In genomic region chr19:34650997-34651396, GRCm38 (mm10) we compare ENCODE assay signal across 25 mouse cellular contexts. TPM values are rescaled to one million over a fixed set of nuclear protein-coding genes. Genes with fewer than 3 reads are reported as not detected.
DNase-seq lines count a peak whose midpoint lies in the region; ATAC-seq and TF ChIP-seq lines count a peak whose summit lies in the region.
"Had no signal": no experiment of that assay in that cellular context is flagged by ENCODE, and none has a peak within 500 bp of the region (broad histone marks: within the 10 kb centered on the region; RNA-seq: fewer than 3 reads in every experiment).

No protein-coding gene starts in this region.

- no peak for TF ChIP-seq EP300 in liver, postnatal 0 days (IDR thresholded peaks at IDR 0.05; ENCODE audit: low read depth)

- H3K9ac ChIP-seq in liver, embryonic 12.5 days, result no peak overlapping the region
- H3K9ac ChIP-seq in liver, postnatal 0 days (replicated peaks), result no peak overlapping the region
- H3K9ac ChIP-seq: embryonic facial prominence, embryonic 13.5 days; forebrain, postnatal 0 days; hindbrain, embryonic 15.5 days had no signal

- no peak overlapping the region for H3K4me2 ChIP-seq in liver, embryonic 12.5 days
- H3K4me2 ChIP-seq in liver, postnatal 0 days (ENCODE audit: low read depth, low read length), result no peak overlapping the region
- H3K4me2 ChIP-seq: embryonic facial prominence, embryonic 13.5 days; hindbrain, embryonic 15.5 days had no signal

- no peak for DNase-seq in liver, postnatal 0 days
- no peak for DNase-seq in layer of hippocampus, postnatal 36 days
- DNase-seq: adrenal gland, adult 2 months; adrenal gland, postnatal 14 days; cerebellum, adult 11-12 months; cerebellum, adult 8-10 months; cerebellum, postnatal 10 days; cerebellum, postnatal 36 days; embryo, embryonic 11 days; forebrain, postnatal 0 days; gastrocnemius, adult 2 months; gastrocnemius, postnatal 14 days; heart, adult 2 months had no signal

- no peak overlapping the region for H3K4me3 ChIP-seq in liver, embryonic 12.5 days
- H3K4me3 ChIP-seq in liver, postnatal 0 days (ENCODE audit: low read depth, low read length), result no peak overlapping the region
- peak overlapping the region; percentile 51 for H3K4me3 ChIP-seq in megakaryocyte, embryonic 14.5 days (replicated peaks)
- H3K4me3 ChIP-seq: embryonic facial prominence, embryonic 10.5 days; embryonic facial prominence, embryonic 13.5 days; gastrocnemius, adult 2 months; heart, adult 2 months; heart, embryonic 10.5 days; hindbrain, embryonic 10.5 days; hindbrain, embryonic 15.5 days had no signal

- H3K27ac ChIP-seq in liver, embryonic 12.5 days, result no peak overlapping the region
- no peak overlapping the region for H3K27ac ChIP-seq in liver, postnatal 0 days (ENCODE audit: low read depth)
- H3K27ac ChIP-seq: embryonic facial prominence, embryonic 10.5 days; embryonic facial prominence, embryonic 13.5 days; gastrocnemius, adult 2 months; heart, adult 2 months; heart, embryonic 10.5 days; hindbrain, embryonic 10.5 days; hindbrain, embryonic 15.5 days had no signal

- H3K9me3 ChIP-seq in liver, embryonic 12.5 days (replicated peaks), result no peaks in the 10 kb centered on the region
- H3K9me3 ChIP-seq in liver, postnatal 0 days (ENCODE audit: low read length), result no peaks in the 10 kb centered on the region
- no peaks in the 10 kb centered on the region for H3K9me3 ChIP-seq in megakaryocyte, embryonic 14.5 days
- H3K9me3 ChIP-seq: embryonic facial prominence, embryonic 10.5 days; embryonic facial prominence, embryonic 13.5 days; heart, embryonic 10.5 days; hindbrain, embryonic 10.5 days; hindbrain, embryonic 15.5 days had no signal

- 58% methylated on average over 6 of the region's 6 CpGs for WGBS in liver, embryonic 12.5 days (ENCODE audit: insufficient replicate concordance)
- 66% methylated on average over 6 of the region's 6 CpGs for WGBS in liver, postnatal 0 days (ENCODE audit: insufficient replicate concordance)

- H3K36me3 ChIP-seq in liver, embryonic 12.5 days, result no peaks in the 10 kb centered on the region
- H3K36me3 ChIP-seq in liver, postnatal 0 days (replicated peaks; ENCODE audit: insufficient read depth, low read length), result no peaks in the 10 kb centered on the region
- H3K36me3 ChIP-seq in megakaryocyte, embryonic 14.5 days (replicated peaks; ENCODE audit: low read length), result peaks cover 18% of the 10 kb centered on the region
- H3K36me3 ChIP-seq: embryonic facial prominence, embryonic 10.5 days; embryonic facial prominence, embryonic 13.5 days; heart, embryonic 10.5 days; hindbrain, embryonic 10.5 days; hindbrain, embryonic 15.5 days had no signal

- no peak for TF ChIP-seq CTCF in liver, postnatal 0 days (IDR thresholded peaks at IDR 0.05; ENCODE audit: low read depth)

- H3K4me1 ChIP-seq in liver, embryonic 12.5 days, result peaks cover 26% of the 10 kb centered on the region
- H3K4me1 ChIP-seq in liver, postnatal 0 days (ENCODE audit: insufficient read depth), result peaks cover 8% of the 10 kb centered on the region
- peaks cover 55% of the 10 kb centered on the region for H3K4me1 ChIP-seq in megakaryocyte, embryonic 14.5 days
- H3K4me1 ChIP-seq: embryonic facial prominence, embryonic 10.5 days; embryonic facial prominence, embryonic 13.5 days; hindbrain, embryonic 10.5 days; hindbrain, embryonic 15.5 days had no signal

- ATAC-seq in liver, embryonic 12.5 days, result peak; percentile 57
- ATAC-seq in liver, postnatal 0 days, result no peak
- ATAC-seq in megakaryocyte, adult 5-6 weeks (ENCODE audit: poor library complexity, severe bottlenecking), result no peak
- peak; percentile 39; the same call in 1 of the 2 replicates for ATAC-seq in megakaryocyte progenitor cell, adult 5-6 weeks (replicated peaks; ENCODE audit: poor library complexity)
- ATAC-seq: forebrain, embryonic 14.5 days; forebrain, postnatal 0 days had no signal

- no peaks in the 10 kb centered on the region for H3K27me3 ChIP-seq in liver, embryonic 12.5 days (replicated peaks)
- no peaks in the 10 kb centered on the region for H3K27me3 ChIP-seq in liver, postnatal 0 days (ENCODE audit: insufficient read depth, low read length)
- H3K27me3 ChIP-seq in megakaryocyte, embryonic 14.5 days (replicated peaks), result no peaks in the 10 kb centered on the region
- H3K27me3 ChIP-seq: embryonic facial prominence, embryonic 13.5 days; hindbrain, embryonic 15.5 days had no signal

RNA-seq across cellular contexts. Expression of gene Ifit1, which starts 10.3 kb away (rescaled TPM):
- 0.26 and 0.51 TPM in 2 replicates for polyA plus RNA-seq in liver, embryonic 12.5 days (2016; fragmentation: Nextera tagmentation; extraction: Ambion mirVana)
- polyA plus RNA-seq in liver, postnatal 0 days (2015; fragmentation: Nextera tagmentation; extraction: Ambion mirVana), result 6.6 and 8.4 TPM in 2 replicates
- polyA plus RNA-seq in megakaryocyte, embryonic 14.5 days (2012; ENCODE audit: insufficient read depth, low replicate concordance), result 1.2 TPM in 1 of 2 replicates, not detected in the other
- 7.5 and 13.0 TPM in 2 replicates for total RNA-seq in megakaryocyte, adult 5-6 weeks (2015)
- total RNA-seq in megakaryocyte, adult 5-6 weeks (2017), result 8.7 and 10.6 TPM in 2 replicates
- total RNA-seq in megakaryocyte progenitor cell, adult 5-6 weeks (2015), result 1.5 and 2.1 TPM in 2 replicates
- 1.0 and 1.1 TPM in 2 replicates for total RNA-seq in megakaryocyte progenitor cell, adult 5-6 weeks (2017)
- total RNA-seq in layer of hippocampus, postnatal 36 days (2021), result under 1 TPM; 0.38 to 0.80 TPM

RNA-seq across cellular contexts. Expression of gene Ifit1bl2, which starts 10.5 kb away (rescaled TPM):
- not detected in 2 replicates for polyA plus RNA-seq in liver, embryonic 12.5 days (2016; fragmentation: Nextera tagmentation; extraction: Ambion mirVana)
- polyA plus RNA-seq in liver, postnatal 0 days (2015; fragmentation: Nextera tagmentation; extraction: Ambion mirVana), result 0.12 and 0.15 TPM in 2 replicates
- polyA plus RNA-seq in megakaryocyte, embryonic 14.5 days (2012; ENCODE audit: insufficient read depth, low replicate concordance), result 0.30 TPM in 1 of 2 replicates, not detected in the other
- total RNA-seq in megakaryocyte, adult 5-6 weeks (2015), result 3.8 and 4.2 TPM in 2 replicates
- 6.7 and 8.1 TPM in 2 replicates for total RNA-seq in megakaryocyte, adult 5-6 weeks (2017)
- not detected in 2 replicates for total RNA-seq in megakaryocyte progenitor cell, adult 5-6 weeks (2015)
- total RNA-seq in megakaryocyte progenitor cell, adult 5-6 weeks (2017), result 0.27 and 0.83 TPM in 2 replicates
- under 1 TPM; 0.40 to 0.46 TPM for total RNA-seq in layer of hippocampus, postnatal 36 days (2021)
- total RNA-seq: MEL had no signal
- polyA plus RNA-seq: C2C12 had no signal

RNA-seq across cellular contexts. Expression of gene Ifit3b, which starts 43.2 kb away (rescaled TPM):
- polyA plus RNA-seq in liver, embryonic 12.5 days (2016; fragmentation: Nextera tagmentation; extraction: Ambion mirVana), result 0.14 TPM in 1 of 2 replicates, not detected in the other
- polyA plus RNA-seq in liver, postnatal 0 days (2015; fragmentation: Nextera tagmentation; extraction: Ambion mirVana), result 2.2 and 2.7 TPM in 2 replicates
- 1.2 TPM in 1 of 2 replicates, not detected in the other for polyA plus RNA-seq in megakaryocyte, embryonic 14.5 days (2012; ENCODE audit: insufficient read depth, low replicate concordance)
- 4.7 and 5.1 TPM in 2 replicates for total RNA-seq in megakaryocyte, adult 5-6 weeks (2015)
- total RNA-seq in megakaryocyte, adult 5-6 weeks (2017), result 4.2 and 5.1 TPM in 2 replicates
- total RNA-seq in megakaryocyte progenitor cell, adult 5-6 weeks (2015), result not detected in 2 replicates
- total RNA-seq in megakaryocyte progenitor cell, adult 5-6 weeks (2017), result 0.27 TPM in 1 of 2 replicates, not detected in the other
- total RNA-seq in layer of hippocampus, postnatal 36 days (2021), result 1 to 10 TPM; 1.1 to 1.4 TPM
- total RNA-seq: MEL had no signal
- polyA plus RNA-seq: C2C12; embryonic facial prominence, embryonic 10.5 days; embryonic facial prominence, embryonic 13.5 days; forebrain, embryonic 14.5 days; heart, embryonic 10.5 days; hindbrain, embryonic 10.5 days had no signal

RNA-seq across cellular contexts. Expression of gene Ifit1bl1, which starts 49.2 kb away (rescaled TPM):
- 0.07 and 0.08 TPM in 2 replicates for polyA plus RNA-seq in liver, embryonic 12.5 days (2016; fragmentation: Nextera tagmentation; extraction: Ambion mirVana)
- polyA plus RNA-seq in liver, postnatal 0 days (2015; fragmentation: Nextera tagmentation; extraction: Ambion mirVana), result 0.75 TPM in 2 replicates
- polyA plus RNA-seq in megakaryocyte, embryonic 14.5 days (2012; ENCODE audit: insufficient read depth, low replicate concordance), result 0.06 TPM in 1 of 2 replicates, not detected in the other
- total RNA-seq in megakaryocyte, adult 5-6 weeks (2015), result 4.7 and 5.2 TPM in 2 replicates
- 5.7 and 6.4 TPM in 2 replicates for total RNA-seq in megakaryocyte, adult 5-6 weeks (2017)
- 0.12 and 0.17 TPM in 2 replicates for total RNA-seq in megakaryocyte progenitor cell, adult 5-6 weeks (2015)
- total RNA-seq in megakaryocyte progenitor cell, adult 5-6 weeks (2017), result 0.25 and 0.30 TPM in 2 replicates
- total RNA-seq in layer of hippocampus, postnatal 36 days (2021), result 1 to 10 TPM; 1.3 TPM
- total RNA-seq: gastrocnemius, adult 2 months; MEL had no signal
- polyA plus RNA-seq: C2C12; hindbrain, embryonic 10.5 days had no signal

Comparison
In these comparisons a context has a peak if more than half of its experiments do, and no peak if none do; other contexts are left out.
1. ATAC-seq: peak in liver, embryonic 12.5 days (single experiment) and megakaryocyte progenitor cell, adult 5-6 weeks (single experiment); none in liver, postnatal 0 days (single experiment) and megakaryocyte, adult 5-6 weeks (single experiment).